Mouse (Mus musculus): Measurements from ENCODE around the gene Cel. TPM values are rescaled to one million over a fixed set of nuclear protein-coding genes. Genes with fewer than 3 reads are reported as not detected.
"Not testable (repeated sequence)": the region's sequence is repeated elsewhere in the genome, so short reads cannot be mapped to it uniquely, and the experiment has no call there.

Gene Cel
- polyA plus RNA-seq, 1 experiment from 2014 or later = 159 TPM

- Histone ChIP-seq H3K27me3 (replicated peaks) (no peaks in the 10 kb centered on the region), H3K36me3 (no peaks in the 10 kb centered on the region), H3K4me1 (replicated peaks) (peaks cover 40% of the 10 kb centered on the region), H3K27ac (peak overlapping the region; percentile 54; the same call in 1 of the 2 replicates), H3K9ac (no peak overlapping the region), H3K9me3 (no peaks in the 10 kb centered on the region), H3K4me2 (replicated peaks) (no peak overlapping the region), H3K4me3 (replicated peaks) (no peak overlapping the region)
- 80% methylated on average over 10 of the region's 10 CpGs for WGBS
- no peak for ATAC-seq
Observed at GRCm38 (mm10) chr2:28524406-28524805, 38.8 kb downstream of the Cel start.

- Histone ChIP-seq H3K4me2 (replicated peaks) (no peak overlapping the region), H3K36me3 (no peaks in the 10 kb centered on the region), H3K4me3 (replicated peaks) (no peak overlapping the region), H3K9me3 (no peaks in the 10 kb centered on the region), H3K4me1 (replicated peaks) (peaks cover 40% of the 10 kb centered on the region), H3K27me3 (replicated peaks) (no peaks in the 10 kb centered on the region), H3K27ac (peak overlapping the region; percentile 54; the same call in 1 of the 2 replicates), H3K9ac (no peak overlapping the region)
- WGBS = 24% methylated on average over 5 of the region's 5 CpGs
- ATAC-seq = peak; percentile 61
Observed at GRCm38 (mm10) chr2:28523643-28524117, 39.5 kb downstream of the Cel start.

GRCm38 (mm10) chr2:28522166-28522565 is 41.0 kb downstream of the Cel start:
- no peaks in the 10 kb centered on the region for H3K36me3 ChIP-seq
- peaks cover 50% of the 10 kb centered on the region for H3K4me1 ChIP-seq (replicated peaks)
- no peak for ATAC-seq
- H3K9ac ChIP-seq = no peak overlapping the region
- H3K9me3 ChIP-seq = no peaks in the 10 kb centered on the region
- H3K27ac ChIP-seq = no peak overlapping the region
- H3K27me3 ChIP-seq (replicated peaks) = no peaks in the 10 kb centered on the region
- WGBS = 79% methylated on average over 4 of the region's 4 CpGs
- H3K4me2 ChIP-seq (replicated peaks) = no peak overlapping the region
- H3K4me3 ChIP-seq (replicated peaks) = no peak overlapping the region

GRCm38 (mm10) chr2:28521571-28522151 is 41.5 kb downstream of the Cel start:
- H3K4me1 ChIP-seq (replicated peaks) = peaks cover 47% of the 10 kb centered on the region
- H3K36me3 ChIP-seq = no peaks in the 10 kb centered on the region
- H3K4me2 ChIP-seq (replicated peaks) = no peak overlapping the region
- no peaks in the 10 kb centered on the region for H3K9me3 ChIP-seq
- no peak overlapping the region for H3K4me3 ChIP-seq (replicated peaks)
- WGBS = 85% methylated on average over 6 of the region's 6 CpGs
- no peak overlapping the region for H3K9ac ChIP-seq
- ATAC-seq = no peak
- no peak overlapping the region for H3K27ac ChIP-seq
- no peaks in the 10 kb centered on the region for H3K27me3 ChIP-seq (replicated peaks)

GRCm38 (mm10) chr2:28520581-28520980 is 42.6 kb downstream of the Cel start:
- 89% methylated on average over 5 of the region's 5 CpGs for WGBS
- no peak overlapping the region for H3K9ac ChIP-seq
- no peak overlapping the region for H3K4me3 ChIP-seq (replicated peaks)
- H3K4me1 ChIP-seq (replicated peaks) = peaks cover 36% of the 10 kb centered on the region
- no peak overlapping the region for H3K27ac ChIP-seq
- no peaks in the 10 kb centered on the region for H3K9me3 ChIP-seq
- H3K27me3 ChIP-seq (replicated peaks) = no peaks in the 10 kb centered on the region
- no peaks in the 10 kb centered on the region for H3K36me3 ChIP-seq
- no peak overlapping the region for H3K4me2 ChIP-seq (replicated peaks)
- ATAC-seq = no peak

GRCm38 (mm10) chr2:28518231-28518630 is 45.0 kb downstream of the Cel start:
- 37% methylated on average over 2 of the region's 2 CpGs for WGBS
- Histone ChIP-seq H3K9me3 (no peaks in the 10 kb centered on the region), H3K9ac (no peak overlapping the region), H3K4me1 (replicated peaks) (peaks cover 24% of the 10 kb centered on the region), H3K27me3 (replicated peaks) (no peaks in the 10 kb centered on the region), H3K4me2 (replicated peaks) (no peak overlapping the region), H3K27ac (no peak overlapping the region), H3K4me3 (replicated peaks) (no peak overlapping the region), H3K36me3 (no peaks in the 10 kb centered on the region)
- no peak for ATAC-seq

- Histone ChIP-seq H3K9me3 (no peaks in the 10 kb centered on the region), H3K27ac (peak overlapping the region; percentile 13; the same call in 1 of the 2 replicates), H3K4me3 (replicated peaks) (no peak overlapping the region), H3K36me3 (no peaks in the 10 kb centered on the region), H3K9ac (no peak overlapping the region), H3K4me1 (replicated peaks) (peaks cover 24% of the 10 kb centered on the region), H3K27me3 (replicated peaks) (no peaks in the 10 kb centered on the region), H3K4me2 (replicated peaks) (no peak overlapping the region)
- WGBS = 36% methylated on average over 5 of the region's 5 CpGs
- ATAC-seq = peak; percentile 37
Observed at GRCm38 (mm10) chr2:28517206-28517909, 45.8 kb downstream of the Cel start.

GRCm38 (mm10) chr2:28514489-28514888 is 48.7 kb downstream of the Cel start:
- 26% methylated on average over 5 of the region's 5 CpGs for WGBS
- Histone ChIP-seq H3K9me3 (no peaks in the 10 kb centered on the region), H3K9ac (peak overlapping the region; percentile 81; the same call in 1 of the 2 replicates), H3K27me3 (replicated peaks) (no peaks in the 10 kb centered on the region), H3K4me2 (replicated peaks) (peak overlapping the region; percentile 98), H3K36me3 (no peaks in the 10 kb centered on the region), H3K27ac (no peak overlapping the region), H3K4me3 (replicated peaks) (peak overlapping the region; percentile 78; the same call in 1 of the 2 replicates), H3K4me1 (replicated peaks) (peaks cover 21% of the 10 kb centered on the region)
- ATAC-seq = no peak

- Histone ChIP-seq H3K4me1 (replicated peaks) (peaks cover 21% of the 10 kb centered on the region), H3K27ac (peak overlapping the region; percentile 78), H3K9me3 (no peaks in the 10 kb centered on the region), H3K27me3 (replicated peaks) (no peaks in the 10 kb centered on the region), H3K4me3 (replicated peaks) (peak overlapping the region; percentile 78), H3K9ac (peak overlapping the region; percentile 81), H3K4me2 (replicated peaks) (peak overlapping the region; percentile 98), H3K36me3 (no peaks in the 10 kb centered on the region)
- peak; percentile 61 for ATAC-seq
- WGBS = 4% methylated on average over 47 of the region's 47 CpGs
Observed at GRCm38 (mm10) chr2:28513431-28514370, 49.5 kb downstream of the Cel start.

- peak within 1 kb of the TSS; percentile 78 for H3K27ac ChIP-seq
- no peaks in the 10 kb centered on the region for H3K36me3 ChIP-seq
- under 1% methylated on average over 68 of the region's 71 CpGs for WGBS
- peak within 1 kb of the TSS; percentile 78 for H3K4me3 ChIP-seq (replicated peaks)
- peaks cover 17% of the 10 kb centered on the region for H3K4me1 ChIP-seq (replicated peaks)
- peak within 1 kb of the TSS; percentile 81 for H3K9ac ChIP-seq
- peak; percentile 86 for ATAC-seq
- no peaks in the 10 kb centered on the region for H3K9me3 ChIP-seq
- H3K4me2 ChIP-seq (replicated peaks) = peak within 1 kb of the TSS; percentile 98
- H3K27me3 ChIP-seq (replicated peaks) = no peaks in the 10 kb centered on the region
Observed at GRCm38 (mm10) chr2:28512798-28513401, 50.3 kb downstream of the Cel start, which contains the start of gene Ralgds. TSS of gene Ralgds (plus strand) at chr2:28513125.

GRCm38 (mm10) chr2:28511600-28511999 is 51.6 kb downstream of the Cel start:
- not testable (repeated sequence) for H3K9me3 ChIP-seq; H3K4me2 ChIP-seq (replicated peaks); ATAC-seq; H3K36me3 ChIP-seq; H3K4me3 ChIP-seq (replicated peaks); H3K9ac ChIP-seq; H3K27me3 ChIP-seq (replicated peaks); H3K27ac ChIP-seq; H3K4me1 ChIP-seq (replicated peaks)
- 53% methylated on average over 5 of the region's 5 CpGs for WGBS
